Mouse (Mus musculus) C2C12 (cell line): ENCODE results near the gene Sgsm2. TPM values are rescaled to one million over a fixed set of nuclear protein-coding genes. Genes with fewer than 3 reads are reported as not detected.
A peak's percentile ranks its signal among the peaks of the same experiment; 100 is the strongest.

ENCODE experiments used
- H3K27me3 ChIP-seq: one replicate; pipeline ENCODE4 v1.6.1; 2011; ENCODE audit not compliant: control insufficient read depth, insufficient read depth, insufficient read length
- H3K36me3 ChIP-seq: one replicate; pipeline ENCODE4 v1.6.1; 2011; ENCODE audit not compliant: control insufficient read depth, insufficient read depth
- H3K4me3 ChIP-seq: one replicate; pipeline ENCODE4 v1.5.1; 2011; ENCODE audit warnings: mild to moderate bottlenecking, control low read depth; ENCODE audit not compliant: poor library complexity, insufficient read depth, severe bottlenecking
- H3K79me2 ChIP-seq: one replicate; pipeline ENCODE4 v1.6.1; 2011; ENCODE audit not compliant: control insufficient read depth, insufficient read depth
- H3K79me3 ChIP-seq: one replicate; pipeline ENCODE4 v1.6.1; 2011; ENCODE audit warnings: low read depth, control low read depth
- H3ac ChIP-seq: one replicate; pipeline ENCODE3; 2011; ENCODE audit warnings: low read depth; ENCODE audit not compliant: control insufficient read depth, insufficient read length
- CEBPB ChIP-seq: IDR thresholded peaks from one replicate; pipeline ENCODE4 v1.6.1; 2011; ENCODE audit warnings: low read depth, mild to moderate bottlenecking, control low read depth, moderate library complexity
- CTCF ChIP-seq: IDR thresholded peaks from one replicate; pipeline ENCODE4 v1.5.1; 2011; ENCODE audit not compliant: control insufficient read depth, insufficient read depth, insufficient read length
- FOSL1 ChIP-seq: IDR thresholded peaks from one replicate; pipeline ENCODE4 v1.8.0; 2011; ENCODE audit warnings: mild to moderate bottlenecking, low read length; ENCODE audit not compliant: poor library complexity, insufficient read depth, severe bottlenecking
- MAX ChIP-seq: IDR thresholded peaks from one replicate; pipeline ENCODE4 v1.6.1; 2011; ENCODE audit warnings: mild to moderate bottlenecking, control low read depth
- MYOD1 ChIP-seq: IDR thresholded peaks from one replicate; pipeline ENCODE4 v1.6.1; 2011; ENCODE audit warnings: low read depth; ENCODE audit not compliant: control insufficient read depth, insufficient read length
- MYOG ChIP-seq: IDR thresholded peaks from one replicate; pipeline ENCODE4 v1.6.1; 2011; ENCODE audit not compliant: control insufficient read depth, insufficient read length; ENCODE audit errors: extremely low read depth
- USF1 ChIP-seq: IDR thresholded peaks from one replicate; pipeline ENCODE4 v1.6.1; 2011; ENCODE audit warnings: low read depth, mild to moderate bottlenecking, control low read depth, moderate library complexity
- polyA plus RNA-seq: library from polyadenylated mRNA; unstranded; fragments of >200 nt; fragmentation: generic; extraction: Trizol; gene quantifications from one replicate; pipeline ENCODE4 v1.2.1, GENCODE M21; 2012; ENCODE audit warnings: missing spikeins

Sgsm2 gene
- polyA plus RNA-seq, 1 experiment: 7.8 TPM

GRCm38 (mm10) chr11:74895980-74896900, 620 bp downstream of the Sgsm2 start:
- Histone ChIP-seq H3K4me3 (peak overlapping the region; percentile 100), H3ac (peak overlapping the region; percentile 80), H3K79me3 (peaks cover 36% of the 10 kb centered on the region), H3K27me3 (no peaks in the 10 kb centered on the region), H3K36me3 (peaks cover 24% of the 10 kb centered on the region), H3K79me2 (peaks cover 42% of the 10 kb centered on the region)
- TF ChIP-seq MYOG: no peak
- TF ChIP-seq MYOD1: no peak
- no peak for TF ChIP-seq FOSL1
- TF ChIP-seq MAX: no peak
- no peak for TF ChIP-seq USF1
- peak; percentile 52 for TF ChIP-seq CEBPB
- TF ChIP-seq CTCF: peak; percentile 32

- TF ChIP-seq USF1: no peak
- TF ChIP-seq CTCF: no peak
- TF ChIP-seq MYOD1: no peak
- no peak for TF ChIP-seq CEBPB
- TF ChIP-seq MYOG: no peak
- no peak for TF ChIP-seq MAX
- no peak for TF ChIP-seq FOSL1
- H3K27me3 ChIP-seq: no peaks in the 10 kb centered on the region
- H3K4me3 ChIP-seq: no peak overlapping the region
- H3K36me3 ChIP-seq: peaks cover 8% of the 10 kb centered on the region
- no peak overlapping the region for H3ac ChIP-seq
- H3K79me3 ChIP-seq: peaks cover 20% of the 10 kb centered on the region
- H3K79me2 ChIP-seq: peaks cover 26% of the 10 kb centered on the region
These were observed 2.2 kb downstream of the Sgsm2 start for GRCm38 (mm10) chr11:74894619-74895018.

GRCm38 (mm10) chr11:74883098-74883497, 13.8 kb downstream of the Sgsm2 start:
- no peak for TF ChIP-seq MYOG
- TF ChIP-seq FOSL1: no peak
- no peak for TF ChIP-seq CTCF
- TF ChIP-seq MYOD1: no peak
- no peak for TF ChIP-seq CEBPB
- no peak for TF ChIP-seq MAX
- TF ChIP-seq USF1: no peak
- Histone ChIP-seq H3K4me3 (no peak overlapping the region), H3K79me2 (no peaks in the 10 kb centered on the region), H3K27me3 (no peaks in the 10 kb centered on the region), H3K36me3 (peaks cover 5% of the 10 kb centered on the region), H3ac (no peak overlapping the region), H3K79me3 (peaks cover 3% of the 10 kb centered on the region)

- Histone ChIP-seq H3K4me3 (no peak overlapping the region), H3K79me3 (peaks cover 3% of the 10 kb centered on the region), H3ac (no peak overlapping the region), H3K79me2 (no peaks in the 10 kb centered on the region), H3K27me3 (no peaks in the 10 kb centered on the region), H3K36me3 (peaks cover 5% of the 10 kb centered on the region)
- TF ChIP-seq FOSL1: no peak
- TF ChIP-seq USF1: no peak
- TF ChIP-seq MYOD1: no peak
- TF ChIP-seq CEBPB: no peak
- TF ChIP-seq CTCF: no peak
- no peak for TF ChIP-seq MYOG
- TF ChIP-seq MAX: no peak
These were observed 14.9 kb downstream of the Sgsm2 start for GRCm38 (mm10) chr11:74881979-74882378.

GRCm38 (mm10) chr11:74880999-74881398, 15.9 kb downstream of the Sgsm2 start:
- H3K27me3 ChIP-seq: no peaks in the 10 kb centered on the region
- peaks cover 4% of the 10 kb centered on the region for H3K79me2 ChIP-seq
- H3K4me3 ChIP-seq: no peak overlapping the region
- peaks cover 5% of the 10 kb centered on the region for H3K36me3 ChIP-seq
- H3K79me3 ChIP-seq: peaks cover 3% of the 10 kb centered on the region
- no peak overlapping the region for H3ac ChIP-seq
- TF ChIP-seq CTCF: no peak
- no peak for TF ChIP-seq MYOG
- no peak for TF ChIP-seq MAX
- no peak for TF ChIP-seq USF1
- no peak for TF ChIP-seq FOSL1
- TF ChIP-seq CEBPB: no peak
- TF ChIP-seq MYOD1: no peak
